22 mouse cellular contexts compared by ENCODE assay signal in the genomic region with DNA sequence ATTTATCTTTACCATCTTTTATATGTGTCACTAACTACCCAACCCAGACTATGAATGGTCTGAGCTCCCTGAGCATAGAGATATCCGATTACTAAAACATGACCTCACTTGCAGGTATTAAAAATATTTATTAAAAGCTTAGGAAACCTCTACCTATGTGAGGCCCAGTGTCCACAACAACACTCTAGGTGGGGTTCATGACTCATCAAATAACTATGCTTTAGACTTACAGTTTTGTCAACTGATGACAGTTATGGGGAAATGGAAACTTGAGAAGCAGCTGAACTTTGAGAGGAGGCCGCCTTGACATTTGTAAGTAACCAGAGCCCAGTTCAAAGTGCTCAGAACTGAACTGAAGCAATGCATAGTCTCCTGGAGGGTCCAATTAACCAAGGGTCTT. TPM values are rescaled to one million over a fixed set of nuclear protein-coding genes. Genes with fewer than 3 reads are reported as not detected.
A peak's percentile ranks its signal among the peaks of the same experiment; 100 is the strongest.
DNase-seq lines count a peak whose midpoint lies in the region; ATAC-seq and TF ChIP-seq lines count a peak whose summit lies in the region.
"Had no signal": no experiment of that assay in that cellular context is flagged by ENCODE, and none has a peak within 500 bp of the region (broad histone marks: within the 10 kb centered on the region; RNA-seq: fewer than 3 reads in every experiment).

No protein-coding gene starts in this region.

- POLR2A ChIA-PET in Patski (lab: Charles Lee) = interaction anchor here (1.2 to 1.5 kb wide), 2 partner anchors 10 to 36 kb away, joined by 3 read pairs; no protein-coding TSS in a partner anchor

- no peak overlapping the region for H3K4me3 ChIP-seq in embryonic facial prominence, embryonic 14.5 days (ENCODE audit: low read depth, low read length)
- no peak overlapping the region for H3K4me3 ChIP-seq in embryonic facial prominence, embryonic 10.5 days
- H3K4me3 ChIP-seq in liver, embryonic 12.5 days = no peak overlapping the region
- H3K4me3 ChIP-seq in liver, postnatal 0 days (ENCODE audit: low read depth, low read length) = no peak overlapping the region
- H3K4me3 ChIP-seq: embryonic facial prominence, embryonic 15.5 days; forebrain, embryonic 13.5 days; midbrain, embryonic 12.5 days; myocyte had no signal

- peak; percentile 48 for DNase-seq in embryonic facial prominence, embryonic 14.5 days (ENCODE audit: low spot score)
- no peak for DNase-seq in embryonic facial prominence, embryonic 10.5 days (ENCODE audit: low spot score)
- no peak for DNase-seq in liver, postnatal 0 days
- no peak for DNase-seq in Patski (ENCODE audit: low read depth, low spot score)
- peak; percentile 19 for DNase-seq in mesoderm, embryonic 11.5 days (ENCODE audit: low read depth, low spot score)
- DNase-seq in right cerebral cortex, postnatal 14 days = no peak
- no peak for DNase-seq in gastrocnemius, postnatal 10 days
- DNase-seq: kidney, postnatal 14 days; right cerebral cortex, postnatal 4 days had no signal

- peak; percentile 32; the same call in 1 of the 2 replicates for ATAC-seq in embryonic facial prominence, embryonic 14.5 days (ENCODE audit: low read depth)
- 0 out of 2 replicates have a peak, but pooled peaks have one; percentile 29 for ATAC-seq in liver, embryonic 12.5 days
- no peak for ATAC-seq in liver, postnatal 0 days
- ATAC-seq in Patski = peak; percentile 52
- ATAC-seq: forebrain, embryonic 13.5 days had no signal

- H3K4me2 ChIP-seq in embryonic facial prominence, embryonic 14.5 days (ENCODE audit: low read depth, low read length) = no peak overlapping the region
- H3K4me2 ChIP-seq in liver, embryonic 12.5 days = no peak overlapping the region
- no peak overlapping the region for H3K4me2 ChIP-seq in liver, postnatal 0 days (ENCODE audit: low read depth, low read length)
- H3K4me2 ChIP-seq: embryonic facial prominence, embryonic 15.5 days; forebrain, embryonic 13.5 days; hindbrain, embryonic 14.5 days; midbrain, embryonic 12.5 days had no signal

- CTCF ChIA-PET in Patski (lab: Charles Lee) = interaction anchor here (1.2 to 3.1 kb wide), 4 partner anchors 8 to 192 kb away, joined by 3 to 12 read pairs (median 9); no protein-coding TSS in a partner anchor

- no peaks in the 10 kb centered on the region; the same call in 1 of the 2 replicates for H3K4me1 ChIP-seq in embryonic facial prominence, embryonic 14.5 days (ENCODE audit: control insufficient read depth, insufficient read depth, low read length)
- H3K4me1 ChIP-seq in embryonic facial prominence, embryonic 10.5 days = 0 out of 2 replicates have a peak, but pooled peaks cover 3% of the 10 kb centered on the region
- H3K4me1 ChIP-seq in liver, embryonic 12.5 days = peaks cover 37% of the 10 kb centered on the region
- peaks cover 12% of the 10 kb centered on the region for H3K4me1 ChIP-seq in liver, postnatal 0 days (ENCODE audit: insufficient read depth)
- H3K4me1 ChIP-seq: embryonic facial prominence, embryonic 15.5 days; forebrain, embryonic 13.5 days; midbrain, embryonic 12.5 days had no signal

- no peak for TF ChIP-seq CTCF in liver, postnatal 0 days (IDR thresholded peaks at IDR 0.05; ENCODE audit: low read depth)
- TF ChIP-seq CTCF in Patski (IDR thresholded peaks at IDR 0.05) = no peak

- no peak for TF ChIP-seq EP300 in liver, postnatal 0 days (IDR thresholded peaks at IDR 0.05; ENCODE audit: low read depth)

- in situ Hi-C loops in Patski (cut with MboI; ENCODE audit: low pct_unique_long_range_greater_than_20kb) = loop anchor here (10.0 to 25.0 kb wide), 2 partner anchors 50 to 792 kb away; no protein-coding TSS in a partner anchor

- no peak overlapping the region for H3K27ac ChIP-seq in embryonic facial prominence, embryonic 14.5 days (replicated peaks; ENCODE audit: low read depth, low read length)
- H3K27ac ChIP-seq in embryonic facial prominence, embryonic 10.5 days (replicated peaks) = no peak overlapping the region
- H3K27ac ChIP-seq in liver, embryonic 12.5 days = no peak overlapping the region
- H3K27ac ChIP-seq in liver, postnatal 0 days (ENCODE audit: low read depth) = no peak overlapping the region
- H3K27ac ChIP-seq: embryonic facial prominence, embryonic 15.5 days; forebrain, embryonic 13.5 days; hindbrain, embryonic 14.5 days; liver, embryonic 14.5 days; midbrain, embryonic 12.5 days had no signal

- no peaks in the 10 kb centered on the region for H3K36me3 ChIP-seq in embryonic facial prominence, embryonic 14.5 days (ENCODE audit: control insufficient read depth, insufficient read depth, low read length)
- no peaks in the 10 kb centered on the region for H3K36me3 ChIP-seq in embryonic facial prominence, embryonic 10.5 days (replicated peaks)
- H3K36me3 ChIP-seq in liver, embryonic 12.5 days = no peaks in the 10 kb centered on the region
- H3K36me3 ChIP-seq in liver, postnatal 0 days (replicated peaks; ENCODE audit: insufficient read depth, low read length) = no peaks in the 10 kb centered on the region
- H3K36me3 ChIP-seq: embryonic facial prominence, embryonic 15.5 days; midbrain, embryonic 12.5 days had no signal

- no peaks in the 10 kb centered on the region for H3K9me3 ChIP-seq in embryonic facial prominence, embryonic 14.5 days (ENCODE audit: control insufficient read depth, low read length)
- H3K9me3 ChIP-seq in embryonic facial prominence, embryonic 10.5 days = no peaks in the 10 kb centered on the region
- H3K9me3 ChIP-seq in liver, embryonic 12.5 days (replicated peaks) = no peaks in the 10 kb centered on the region
- no peaks in the 10 kb centered on the region for H3K9me3 ChIP-seq in liver, postnatal 0 days (ENCODE audit: low read length)
- H3K9me3 ChIP-seq: embryonic facial prominence, embryonic 15.5 days; forebrain, embryonic 13.5 days; midbrain, embryonic 12.5 days had no signal

- 69% methylated on average over 2 of the region's 2 CpGs for WGBS in embryonic facial prominence, embryonic 14.5 days
- WGBS in embryonic facial prominence, embryonic 10.5 days = 87% methylated on average over 2 of the region's 2 CpGs
- 83% methylated on average over 2 of the region's 2 CpGs for WGBS in liver, embryonic 12.5 days (ENCODE audit: insufficient replicate concordance)
- WGBS in liver, postnatal 0 days (ENCODE audit: insufficient replicate concordance) = 75% methylated on average over 2 of the region's 2 CpGs

- H3K9ac ChIP-seq in embryonic facial prominence, embryonic 14.5 days (ENCODE audit: low read depth, low read length) = no peak overlapping the region
- H3K9ac ChIP-seq in liver, embryonic 12.5 days = no peak overlapping the region
- H3K9ac ChIP-seq in liver, postnatal 0 days (replicated peaks) = no peak overlapping the region
- H3K9ac ChIP-seq: embryonic facial prominence, embryonic 15.5 days; forebrain, embryonic 13.5 days; hindbrain, embryonic 14.5 days; liver, embryonic 14.5 days; midbrain, embryonic 12.5 days had no signal

- no peaks in the 10 kb centered on the region for H3K27me3 ChIP-seq in embryonic facial prominence, embryonic 14.5 days (replicated peaks; ENCODE audit: control insufficient read depth, insufficient read depth, low read length)
- no peaks in the 10 kb centered on the region for H3K27me3 ChIP-seq in embryonic facial prominence, embryonic 10.5 days (replicated peaks; ENCODE audit: low read depth, poor library complexity, severe bottlenecking)
- peaks cover 4% of the 10 kb centered on the region; the same call in 1 of the 2 replicates for H3K27me3 ChIP-seq in liver, embryonic 12.5 days (replicated peaks)
- H3K27me3 ChIP-seq in liver, postnatal 0 days (ENCODE audit: insufficient read depth, low read length) = no peaks in the 10 kb centered on the region
- no peaks in the 10 kb centered on the region for H3K27me3 ChIP-seq in Patski
- H3K27me3 ChIP-seq: embryonic facial prominence, embryonic 15.5 days; forebrain, embryonic 13.5 days; midbrain, embryonic 12.5 days had no signal

RNA-seq across cellular contexts. Expression of a gene that starts 24.2 kb away (rescaled TPM):
- polyA plus RNA-seq in embryonic facial prominence, embryonic 14.5 days (2014; fragmentation: Nextera tagmentation; extraction: Ambion mirVana) = not detected in 2 replicates
- polyA plus RNA-seq in embryonic facial prominence, embryonic 10.5 days (2016; fragmentation: Nextera tagmentation; extraction: Ambion mirVana) = not detected in 2 replicates
- not detected in 2 replicates for polyA plus RNA-seq in liver, embryonic 12.5 days (2016; fragmentation: Nextera tagmentation; extraction: Ambion mirVana)
- not detected in 2 replicates for polyA plus RNA-seq in liver, postnatal 0 days (2015; fragmentation: Nextera tagmentation; extraction: Ambion mirVana)
- polyA plus RNA-seq in Patski (2021) = not detected
- total RNA-seq in gastrocnemius, postnatal 10 days (2021) = not detected
- total RNA-seq: adrenal gland, postnatal 4 days; gastrocnemius, adult 18-20 months; heart, adult 8-10 months; layer of hippocampus, postnatal 10 days; left cerebral cortex, postnatal 36 days; MEL had no signal
- polyA plus RNA-seq: forebrain, embryonic 13.5 days; hindbrain, embryonic 14.5 days; liver, embryonic 14.5 days; midbrain, embryonic 12.5 days; myocyte had no signal

RNA-seq across cellular contexts. Expression of a gene that starts 26.9 kb away (rescaled TPM):
- polyA plus RNA-seq in embryonic facial prominence, embryonic 14.5 days (2014; fragmentation: Nextera tagmentation; extraction: Ambion mirVana) = 0.11 TPM in 1 of 2 replicates, not detected in the other
- 0.25 TPM in 1 of 2 replicates, not detected in the other for polyA plus RNA-seq in embryonic facial prominence, embryonic 10.5 days (2016; fragmentation: Nextera tagmentation; extraction: Ambion mirVana)
- not detected in 2 replicates for polyA plus RNA-seq in liver, embryonic 12.5 days (2016; fragmentation: Nextera tagmentation; extraction: Ambion mirVana)
- not detected in 2 replicates for polyA plus RNA-seq in liver, postnatal 0 days (2015; fragmentation: Nextera tagmentation; extraction: Ambion mirVana)
- 0.06 TPM for polyA plus RNA-seq in Patski (2021)
- total RNA-seq in gastrocnemius, postnatal 10 days (2021) = not detected
- total RNA-seq: adrenal gland, postnatal 4 days; gastrocnemius, adult 18-20 months; heart, adult 8-10 months; layer of hippocampus, postnatal 10 days; left cerebral cortex, postnatal 36 days; MEL had no signal
- polyA plus RNA-seq: hindbrain, embryonic 14.5 days; liver, embryonic 14.5 days; myocyte had no signal

RNA-seq across cellular contexts. Expression of a gene that starts 44.1 kb away (rescaled TPM):
- polyA plus RNA-seq in embryonic facial prominence, embryonic 14.5 days (2014; fragmentation: Nextera tagmentation; extraction: Ambion mirVana) = 41.9 and 42.4 TPM in 2 replicates
- 32.3 and 35.4 TPM in 2 replicates for polyA plus RNA-seq in embryonic facial prominence, embryonic 10.5 days (2016; fragmentation: Nextera tagmentation; extraction: Ambion mirVana)
- 76.7 and 78.3 TPM in 2 replicates for polyA plus RNA-seq in liver, embryonic 12.5 days (2016; fragmentation: Nextera tagmentation; extraction: Ambion mirVana)
- 12.2 and 14.2 TPM in 2 replicates for polyA plus RNA-seq in liver, postnatal 0 days (2015; fragmentation: Nextera tagmentation; extraction: Ambion mirVana)
- polyA plus RNA-seq in Patski (2021) = 58.7 TPM
- 10 to 100 TPM; 27.0 to 29.4 TPM for total RNA-seq in gastrocnemius, postnatal 10 days (2021)

Comparison
In these comparisons a context has a peak if more than half of its experiments do, and no peak if none do; other contexts are left out.
1. DNase-seq: peak in embryonic facial prominence, embryonic 14.5 days (single experiment) and mesoderm, embryonic 11.5 days (single experiment); none in embryonic facial prominence, embryonic 10.5 days (single experiment), liver, postnatal 0 days (single experiment), Patski (single experiment), right cerebral cortex, postnatal 14 days (single experiment) and gastrocnemius, postnatal 10 days (single experiment).